ENCODE assay signal across 25 mouse cellular contexts in the genomic region with DNA sequence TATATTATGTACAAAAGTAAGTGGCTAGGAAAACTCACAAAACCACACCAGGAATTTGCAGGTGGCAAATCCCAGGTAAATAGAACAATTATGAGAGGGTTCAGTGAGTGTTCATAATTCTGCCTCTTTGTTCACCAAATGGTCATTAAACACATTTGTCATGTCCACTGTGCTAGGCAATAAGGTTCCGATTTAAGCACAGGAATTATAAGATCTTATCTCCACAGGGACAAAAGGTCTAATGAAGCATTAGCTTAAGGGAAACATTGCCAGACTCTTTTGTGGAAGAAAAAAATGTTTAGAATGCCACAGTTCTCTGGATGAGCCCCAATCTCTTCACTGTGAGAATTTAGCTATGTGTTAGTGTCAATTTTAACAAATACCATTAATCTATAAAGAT.
DNase-seq lines count a peak whose midpoint lies in the region; ATAC-seq and TF ChIP-seq lines count a peak whose summit lies in the region.
"Had no signal": no experiment of that assay in that cellular context is flagged by ENCODE, and none has a peak within 500 bp of the region (broad histone marks: within the 10 kb centered on the region; RNA-seq: fewer than 3 reads in every experiment).

No protein-coding gene starts in this region.

- TF ChIP-seq POLR2A in brain, embryonic 14.5 days (IDR thresholded peaks at IDR 0.05; ENCODE audit: borderline replicate concordance, extremely low read depth, insufficient read depth, insufficient read length, poor library complexity, severe bottlenecking), result no peak

- H3K36me3 ChIP-seq in embryonic facial prominence, embryonic 14.5 days (ENCODE audit: control insufficient read depth, insufficient read depth, low read length), result no peaks in the 10 kb centered on the region
- H3K36me3 ChIP-seq in embryonic facial prominence, embryonic 10.5 days (replicated peaks), result no peaks in the 10 kb centered on the region
- H3K36me3 ChIP-seq in midbrain, embryonic 16.5 days (ENCODE audit: control insufficient read depth, insufficient read depth, low read length), result no peaks in the 10 kb centered on the region
- H3K36me3 ChIP-seq: embryonic facial prominence, embryonic 12.5 days; embryonic facial prominence, embryonic 15.5 days; forebrain, embryonic 10.5 days had no signal

- H3K27ac ChIP-seq in embryonic facial prominence, embryonic 14.5 days (replicated peaks; ENCODE audit: low read depth, low read length), result no peak overlapping the region
- no peak overlapping the region for H3K27ac ChIP-seq in embryonic facial prominence, embryonic 10.5 days (replicated peaks)
- no peak overlapping the region for H3K27ac ChIP-seq in midbrain, embryonic 16.5 days (ENCODE audit: low read length)
- H3K27ac ChIP-seq: embryonic facial prominence, embryonic 12.5 days; embryonic facial prominence, embryonic 15.5 days; forebrain, embryonic 10.5 days had no signal

- peak; percentile 55; the same call in 1 of the 2 replicates for ATAC-seq in embryonic facial prominence, embryonic 14.5 days (ENCODE audit: low read depth)
- ATAC-seq in midbrain, embryonic 16.5 days, result no peak
- ATAC-seq: activated CD4-positive, CD25-positive, alpha-beta regulatory T cell, adult 4 months; forebrain, embryonic 14.5 days; forebrain, embryonic 16.5 days; Patski had no signal

- TF ChIP-seq CTCF in brain, embryonic 14.5 days (IDR thresholded peaks at IDR 0.05; ENCODE audit: borderline replicate concordance, extremely low read depth, insufficient read depth, insufficient read length), result no peak

- no peaks in the 10 kb centered on the region for H3K27me3 ChIP-seq in embryonic facial prominence, embryonic 14.5 days (replicated peaks; ENCODE audit: control insufficient read depth, insufficient read depth, low read length)
- H3K27me3 ChIP-seq in embryonic facial prominence, embryonic 10.5 days (replicated peaks; ENCODE audit: low read depth, poor library complexity, severe bottlenecking), result no peaks in the 10 kb centered on the region
- no peaks in the 10 kb centered on the region for H3K27me3 ChIP-seq in midbrain, embryonic 16.5 days (ENCODE audit: control insufficient read depth, insufficient read depth, low read depth, low read length)
- H3K27me3 ChIP-seq: embryonic facial prominence, embryonic 12.5 days; embryonic facial prominence, embryonic 15.5 days; Patski had no signal

- no peak overlapping the region for H3K4me2 ChIP-seq in embryonic facial prominence, embryonic 14.5 days (ENCODE audit: low read depth, low read length)
- H3K4me2 ChIP-seq in midbrain, embryonic 16.5 days (ENCODE audit: low read length), result no peak overlapping the region
- H3K4me2 ChIP-seq: embryonic facial prominence, embryonic 12.5 days; embryonic facial prominence, embryonic 15.5 days had no signal

- no peaks in the 10 kb centered on the region for H3K4me1 ChIP-seq in embryonic facial prominence, embryonic 14.5 days (ENCODE audit: control insufficient read depth, insufficient read depth, low read length)
- H3K4me1 ChIP-seq in embryonic facial prominence, embryonic 10.5 days, result no peaks in the 10 kb centered on the region
- H3K4me1 ChIP-seq in midbrain, embryonic 16.5 days (ENCODE audit: control insufficient read depth, insufficient read depth, low read length), result no peaks in the 10 kb centered on the region
- H3K4me1 ChIP-seq: embryonic facial prominence, embryonic 12.5 days; embryonic facial prominence, embryonic 15.5 days had no signal

- 56% methylated on average over 1 of the region's 1 CpGs for WGBS in embryonic facial prominence, embryonic 14.5 days
- 59% methylated on average over 1 of the region's 1 CpGs for WGBS in embryonic facial prominence, embryonic 10.5 days
- 17% methylated on average over 1 of the region's 1 CpGs for WGBS in midbrain, embryonic 16.5 days

- H3K9ac ChIP-seq in embryonic facial prominence, embryonic 14.5 days (ENCODE audit: low read depth, low read length), result no peak overlapping the region
- no peak overlapping the region for H3K9ac ChIP-seq in midbrain, embryonic 16.5 days (ENCODE audit: low read depth, low read length)
- H3K9ac ChIP-seq: embryonic facial prominence, embryonic 12.5 days; embryonic facial prominence, embryonic 15.5 days had no signal

- no peaks in the 10 kb centered on the region for H3K9me3 ChIP-seq in embryonic facial prominence, embryonic 14.5 days (ENCODE audit: control insufficient read depth, low read length)
- no peaks in the 10 kb centered on the region for H3K9me3 ChIP-seq in embryonic facial prominence, embryonic 10.5 days
- no peaks in the 10 kb centered on the region for H3K9me3 ChIP-seq in midbrain, embryonic 16.5 days (replicated peaks; ENCODE audit: control insufficient read depth, low read length, poor library complexity, severe bottlenecking)
- H3K9me3 ChIP-seq: embryonic facial prominence, embryonic 12.5 days; embryonic facial prominence, embryonic 15.5 days; forebrain, embryonic 10.5 days had no signal

- H3K4me3 ChIP-seq in embryonic facial prominence, embryonic 14.5 days (ENCODE audit: low read depth, low read length), result no peak overlapping the region
- no peak overlapping the region for H3K4me3 ChIP-seq in embryonic facial prominence, embryonic 10.5 days
- H3K4me3 ChIP-seq in midbrain, embryonic 16.5 days (ENCODE audit: low read depth, low read length), result no peak overlapping the region
- H3K4me3 ChIP-seq: embryonic facial prominence, embryonic 12.5 days; embryonic facial prominence, embryonic 15.5 days; erythroblast, embryonic 14.5 days; forebrain, embryonic 10.5 days had no signal

- DNase-seq in embryonic facial prominence, embryonic 14.5 days (ENCODE audit: low spot score), result peak; percentile 17
- no peak for DNase-seq in embryonic facial prominence, embryonic 10.5 days (ENCODE audit: low spot score)
- peak; percentile 84 for DNase-seq in Muller cell, postnatal 12 days (ENCODE audit: inconsistent ontology term)
- peak; percentile 7 for DNase-seq in brain, embryonic 14.5 days (ENCODE audit: low read depth)
- DNase-seq in retina, embryonic 14.5 days (ENCODE audit: low spot score), result peak; percentile 70
- DNase-seq in lung, postnatal 4 days, result no peak
- DNase-seq in gastrocnemius, postnatal 4 days (ENCODE audit: low spot score in 2 of 2), result no peak
- DNase-seq: adrenal gland, adult 8-10 months; adrenal gland, postnatal 14 days; adrenal gland, postnatal 36 days; cerebellum, adult 11 months; cerebellum, adult 18-20 months; cerebellum, adult 8-10 months; cerebellum, adult 9-11 months; cerebellum, postnatal 14 days; cerebellum, postnatal 36 days had no signal

Comparison
In these comparisons a context has a peak if more than half of its experiments do, and no peak if none do; other contexts are left out.
1. DNase-seq: peak in embryonic facial prominence, embryonic 14.5 days (single experiment), Muller cell, postnatal 12 days (single experiment), brain, embryonic 14.5 days (single experiment) and retina, embryonic 14.5 days (single experiment); none in embryonic facial prominence, embryonic 10.5 days (single experiment), lung, postnatal 4 days (0 of 2) and gastrocnemius, postnatal 4 days (0 of 2).